Mouse (Mus musculus): Measurements from ENCODE around the gene Klhl33. TPM values are rescaled to one million over a fixed set of nuclear protein-coding genes. Genes with fewer than 3 reads are reported as not detected.

Gene Klhl33
- polyA plus RNA-seq, 1 experiment from 2014 or later, result 0.08 TPM

DNA sequence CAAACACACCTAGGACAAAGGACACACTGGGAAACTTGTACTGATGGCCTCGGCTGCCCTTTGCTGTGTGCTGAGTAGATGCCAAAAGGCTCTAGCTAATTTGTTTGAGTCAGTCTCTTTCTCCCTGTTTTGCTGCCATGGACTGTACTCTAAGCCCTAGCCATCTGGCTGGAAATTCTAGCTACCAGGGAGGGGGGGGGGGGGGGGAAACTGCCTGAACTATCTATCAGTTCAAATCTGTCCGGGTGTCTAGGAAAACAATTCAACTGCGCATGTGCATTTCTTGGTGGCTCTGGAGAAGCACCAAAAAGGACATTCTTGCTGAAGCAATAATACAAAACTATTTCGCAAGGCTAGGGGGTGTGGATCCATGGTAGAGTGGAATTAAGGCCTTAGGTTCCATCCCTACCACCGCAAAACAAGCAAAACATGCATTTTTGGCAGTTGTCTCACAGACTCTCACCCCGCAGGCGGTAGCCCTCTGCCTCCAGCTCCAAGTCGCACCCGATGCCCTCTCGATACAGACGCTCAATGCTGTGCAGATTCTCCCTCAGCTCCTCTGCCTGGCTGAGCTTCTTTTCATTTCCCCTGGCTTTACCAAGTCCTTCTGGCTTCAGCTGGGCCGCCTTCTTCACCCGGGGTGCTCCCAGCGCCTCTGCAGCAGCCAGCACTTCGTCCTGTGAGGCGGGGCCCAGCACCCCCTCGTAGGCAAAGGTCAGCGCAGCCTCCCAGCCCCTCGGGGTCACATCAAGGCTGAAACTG lies 1.1 kb downstream of the Klhl33 start:
- Histone ChIP-seq H3K4me3 (ENCODE audit: low read depth, low read length) (peak overlapping the region; percentile 27), H3K9ac (ENCODE audit: low read length) (peak overlapping the region; percentile 41), H3K36me3 (ENCODE audit: control insufficient read depth, insufficient read depth, low read length) (no peaks in the 10 kb centered on the region), H3K27me3 (ENCODE audit: control insufficient read depth, insufficient read depth, low read length) (peaks cover 11% of the 10 kb centered on the region; the same call in 1 of the 2 replicates), H3K4me1 (ENCODE audit: control insufficient read depth, insufficient read depth, low read length) (peaks cover 3% of the 10 kb centered on the region; the same call in 1 of the 2 replicates), H3K27ac (replicated peaks; ENCODE audit: low read depth, low read length) (no peak overlapping the region), H3K9me3 (ENCODE audit: control insufficient read depth, low read length) (no peaks in the 10 kb centered on the region), H3K4me2 (ENCODE audit: low read depth, severe bottlenecking) (peak overlapping the region; percentile 51)
- WGBS, result 20% methylated on average over 19 of the region's 19 CpGs
- ATAC-seq (ENCODE audit: insufficient number of reproducible peaks, low FRiP score, low TSS enrichment, low read depth) (no peak), DNase-seq (ENCODE audit: low spot score) (peak; percentile 30)

DNA sequence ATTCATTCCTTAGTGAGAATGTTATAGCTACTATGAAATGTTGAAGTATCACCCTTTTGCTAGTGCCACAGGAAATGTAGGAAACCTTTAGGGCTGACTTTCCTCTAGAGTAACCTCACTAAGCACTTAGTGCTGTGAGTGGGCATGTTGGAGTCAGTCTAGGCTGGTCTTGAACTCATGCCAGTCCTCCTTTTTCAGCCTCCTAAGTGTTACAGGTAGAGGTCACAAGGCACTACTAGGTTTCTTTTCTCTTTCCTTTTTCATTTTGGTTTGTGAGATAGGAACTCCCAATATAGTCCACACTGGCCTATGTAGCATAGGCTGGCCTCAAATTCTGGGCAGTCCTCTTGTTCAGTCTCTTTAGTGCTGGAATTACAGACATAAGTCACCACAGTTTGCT lies 1.9 kb downstream of the Klhl33 start:
- Histone ChIP-seq H3K9ac (ENCODE audit: low read length) (no peak overlapping the region), H3K27me3 (ENCODE audit: control insufficient read depth, insufficient read depth, low read length) (peaks cover 11% of the 10 kb centered on the region; the same call in 1 of the 2 replicates), H3K9me3 (ENCODE audit: control insufficient read depth, low read length) (no peaks in the 10 kb centered on the region), H3K36me3 (ENCODE audit: control insufficient read depth, insufficient read depth, low read length) (no peaks in the 10 kb centered on the region), H3K27ac (replicated peaks; ENCODE audit: low read depth, low read length) (no peak overlapping the region), H3K4me2 (ENCODE audit: low read depth, severe bottlenecking) (no peak overlapping the region), H3K4me1 (ENCODE audit: control insufficient read depth, insufficient read depth, low read length) (peaks cover 3% of the 10 kb centered on the region; the same call in 1 of the 2 replicates), H3K4me3 (ENCODE audit: low read depth, low read length) (no peak overlapping the region)
- DNase-seq (ENCODE audit: low spot score) (no peak), ATAC-seq (ENCODE audit: insufficient number of reproducible peaks, low FRiP score, low TSS enrichment, low read depth) (no peak)

DNA sequence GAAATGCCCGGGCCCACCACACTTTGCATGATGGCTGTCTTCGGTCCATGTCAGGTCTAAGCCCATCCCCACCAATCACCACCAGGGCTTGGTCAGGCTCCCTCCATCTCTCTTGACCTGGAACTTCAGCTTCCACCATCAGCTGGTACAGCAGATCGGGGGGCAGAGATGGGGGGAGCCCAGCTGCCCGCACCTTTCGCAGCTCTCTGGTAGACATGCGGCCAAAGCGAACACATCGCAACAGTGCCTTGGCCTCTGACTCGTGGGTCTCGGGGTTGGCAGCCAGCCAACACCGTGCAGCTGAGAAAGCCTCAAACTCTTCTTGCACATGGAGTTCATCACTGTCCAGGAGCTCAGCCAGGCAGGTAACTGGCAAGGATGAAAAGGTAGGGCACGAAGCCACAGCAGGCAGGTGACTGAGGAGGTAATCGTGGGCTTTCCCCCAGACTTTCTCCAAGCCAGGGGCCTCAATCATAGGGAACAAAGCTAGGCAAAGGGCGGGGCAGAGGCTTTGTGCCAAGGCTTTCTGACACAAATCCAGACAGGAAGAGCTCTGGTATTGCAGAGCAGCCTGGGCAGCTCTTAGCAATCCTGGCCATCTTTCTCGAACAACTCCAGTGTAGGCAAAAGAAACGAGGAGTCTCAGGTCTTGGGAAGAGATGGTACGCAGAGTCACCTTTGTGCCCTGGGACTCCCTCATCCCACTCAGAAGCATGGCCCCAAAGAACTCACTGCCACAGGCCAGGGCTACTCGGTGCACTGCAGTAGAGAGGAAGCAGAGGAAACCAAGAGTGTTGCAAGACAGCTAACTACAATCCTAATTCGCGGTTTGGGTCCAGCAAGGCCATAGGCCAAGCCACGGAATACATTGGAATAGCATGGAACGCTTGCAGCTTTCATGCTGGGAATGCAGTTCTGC lies 4.5 kb downstream of the Klhl33 start:
- ATAC-seq (ENCODE audit: insufficient number of reproducible peaks, low FRiP score, low TSS enrichment, low read depth) (no peak), DNase-seq (ENCODE audit: low spot score) (no peak)
- Histone ChIP-seq H3K9me3 (ENCODE audit: control insufficient read depth, low read length) (no peaks in the 10 kb centered on the region), H3K27ac (replicated peaks; ENCODE audit: low read depth, low read length) (no peak overlapping the region), H3K4me1 (ENCODE audit: control insufficient read depth, insufficient read depth, low read length) (peaks cover 3% of the 10 kb centered on the region; the same call in 1 of the 2 replicates), H3K36me3 (ENCODE audit: control insufficient read depth, insufficient read depth, low read length) (no peaks in the 10 kb centered on the region), H3K4me3 (ENCODE audit: low read depth, low read length) (no peak overlapping the region), H3K9ac (ENCODE audit: low read length) (no peak overlapping the region), H3K27me3 (ENCODE audit: control insufficient read depth, insufficient read depth, low read length) (peaks cover 11% of the 10 kb centered on the region; the same call in 1 of the 2 replicates), H3K4me2 (ENCODE audit: low read depth, severe bottlenecking) (no peak overlapping the region)
- WGBS, result 90% methylated on average over 22 of the region's 22 CpGs

DNA sequence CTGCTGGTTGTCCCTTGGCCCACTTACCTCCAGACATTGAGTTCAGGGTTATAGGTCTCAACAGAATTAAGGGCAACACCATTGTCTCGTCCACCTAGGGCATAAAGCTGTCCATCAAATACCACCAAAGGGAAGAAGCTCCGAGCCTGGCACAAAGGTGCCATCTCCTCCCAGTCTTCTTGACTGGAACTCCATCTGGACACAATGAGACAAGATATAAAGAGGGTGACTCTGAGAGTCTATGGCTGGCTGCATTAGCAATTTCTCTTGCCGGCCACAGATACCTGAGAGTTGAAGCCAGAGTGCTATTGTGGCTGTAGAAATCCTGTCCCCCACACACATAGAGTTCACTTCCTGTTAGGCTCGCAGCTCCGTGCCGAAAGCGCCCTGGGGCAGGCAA lies 5.2 kb downstream of the Klhl33 start:
- H3K4me2 ChIP-seq (ENCODE audit: low read depth, severe bottlenecking), result no peak overlapping the region
- H3K4me3 ChIP-seq (ENCODE audit: low read depth, low read length), result no peak overlapping the region
- WGBS, result 89% methylated on average over 7 of the region's 7 CpGs
- ATAC-seq (ENCODE audit: insufficient number of reproducible peaks, low FRiP score, low TSS enrichment, low read depth) (no peak), DNase-seq (ENCODE audit: low spot score) (no peak)
- no peaks in the 10 kb centered on the region for H3K36me3 ChIP-seq (ENCODE audit: control insufficient read depth, insufficient read depth, low read length)
- H3K27me3 ChIP-seq (ENCODE audit: control insufficient read depth, insufficient read depth, low read length), result peaks cover 5% of the 10 kb centered on the region; the same call in 1 of the 2 replicates
- H3K27ac ChIP-seq (replicated peaks; ENCODE audit: low read depth, low read length), result no peak overlapping the region
- H3K9ac ChIP-seq (ENCODE audit: low read length), result no peak overlapping the region
- no peaks in the 10 kb centered on the region for H3K9me3 ChIP-seq (ENCODE audit: control insufficient read depth, low read length)
- H3K4me1 ChIP-seq (ENCODE audit: control insufficient read depth, insufficient read depth, low read length), result peaks cover 3% of the 10 kb centered on the region; the same call in 1 of the 2 replicates

DNA sequence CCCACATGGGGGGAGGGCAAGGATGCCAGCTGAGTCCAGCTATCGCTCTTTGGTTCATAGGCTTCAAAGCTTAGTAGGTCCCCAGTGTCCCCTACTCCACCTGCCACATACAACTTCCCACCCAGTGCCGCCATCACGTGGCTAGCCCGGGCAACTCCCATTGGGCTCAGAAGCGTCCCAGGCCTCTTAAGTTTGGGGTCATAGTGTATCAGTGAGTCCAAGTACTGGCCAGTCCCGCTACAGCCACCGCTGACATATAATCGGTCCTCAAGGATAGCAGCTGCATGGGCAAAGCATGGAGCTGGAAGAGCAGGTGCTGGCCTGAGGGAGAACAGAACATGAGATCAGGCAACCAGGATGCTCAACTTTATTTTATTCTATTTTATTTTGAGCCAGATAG lies 5.7 kb downstream of the Klhl33 start:
- Histone ChIP-seq H3K4me2 (ENCODE audit: low read depth, severe bottlenecking) (no peak overlapping the region), H3K4me3 (ENCODE audit: low read depth, low read length) (no peak overlapping the region), H3K27ac (replicated peaks; ENCODE audit: low read depth, low read length) (no peak overlapping the region), H3K36me3 (ENCODE audit: control insufficient read depth, insufficient read depth, low read length) (no peaks in the 10 kb centered on the region), H3K27me3 (ENCODE audit: control insufficient read depth, insufficient read depth, low read length) (peaks cover 2% of the 10 kb centered on the region; the same call in 1 of the 2 replicates), H3K9me3 (ENCODE audit: control insufficient read depth, low read length) (no peaks in the 10 kb centered on the region), H3K9ac (ENCODE audit: low read length) (no peak overlapping the region), H3K4me1 (ENCODE audit: control insufficient read depth, insufficient read depth, low read length) (peaks cover under 1% of the 10 kb centered on the region; the same call in 1 of the 2 replicates)
- ATAC-seq (ENCODE audit: insufficient number of reproducible peaks, low FRiP score, low TSS enrichment, low read depth) (no peak), DNase-seq (ENCODE audit: low spot score) (no peak)
- 95% methylated on average over 8 of the region's 8 CpGs for WGBS

DNA sequence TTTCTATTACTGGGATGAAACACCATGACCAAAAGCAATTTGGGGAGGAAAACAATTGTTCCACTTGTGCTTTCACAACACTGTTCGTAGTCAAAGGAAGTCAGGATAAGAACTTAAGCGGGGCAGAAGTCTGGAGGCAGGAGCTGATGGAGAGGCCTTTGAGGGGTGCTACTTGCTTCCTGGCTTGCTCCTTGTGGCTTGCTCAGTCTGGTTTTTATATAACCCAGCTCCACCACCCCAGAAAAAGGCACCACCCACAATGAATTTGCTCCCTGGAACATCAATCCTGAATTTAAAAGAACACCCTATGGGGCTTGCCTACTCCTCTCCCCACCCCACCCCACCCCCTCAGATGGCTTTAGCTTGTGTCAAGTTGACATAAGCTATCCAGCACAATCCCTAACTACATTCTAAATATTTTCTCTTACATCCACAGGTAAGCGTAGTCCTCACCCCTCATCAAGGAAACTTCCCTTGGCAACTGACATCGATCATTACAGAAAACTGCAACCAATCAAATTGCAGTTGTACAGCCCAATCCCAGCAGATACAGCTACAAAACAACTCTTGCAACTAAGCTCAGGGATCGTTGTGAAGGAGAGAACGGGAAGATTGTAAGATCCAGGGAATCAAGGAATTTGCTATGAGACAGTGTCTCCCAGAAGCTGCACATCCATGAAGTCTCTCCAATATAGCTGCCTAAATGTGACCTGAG lies 20.9 kb downstream of the Klhl33 start:
- no peak for ATAC-seq (ENCODE audit: insufficient number of reproducible peaks, low FRiP score, low TSS enrichment, low read depth)

DNA sequence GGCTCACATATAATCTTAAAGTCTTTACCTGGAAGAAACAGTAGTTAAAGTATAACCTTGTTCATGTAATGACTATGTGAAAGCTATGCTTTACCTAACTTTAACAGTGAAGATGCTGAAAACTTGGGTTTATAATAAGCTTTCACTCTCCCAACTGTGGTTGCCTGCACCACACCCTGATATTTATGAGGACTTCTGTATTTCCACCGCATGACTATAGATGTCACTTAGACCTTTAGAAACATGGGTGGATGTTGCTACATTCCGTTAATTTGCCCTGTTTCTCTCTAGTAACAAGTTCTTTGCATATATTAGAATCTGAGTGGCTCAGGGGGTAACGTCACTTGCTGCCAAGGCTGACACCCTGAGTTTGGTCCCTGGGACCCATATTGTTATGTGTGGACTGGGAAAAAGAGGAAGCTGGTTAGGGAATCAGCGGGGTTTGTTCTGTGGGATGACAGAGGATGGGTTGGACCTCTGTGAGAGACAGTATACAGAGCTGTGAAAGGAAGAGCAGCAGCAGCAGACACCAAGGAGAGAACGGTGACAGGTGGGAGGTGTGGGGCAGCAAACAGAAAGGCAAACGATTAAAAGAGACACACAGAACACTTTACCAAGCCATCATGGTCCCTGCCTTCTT lies 21.6 kb downstream of the Klhl33 start:
- Histone ChIP-seq H3K27ac (replicated peaks; ENCODE audit: low read depth, low read length) (no peak overlapping the region), H3K9me3 (ENCODE audit: control insufficient read depth, low read length) (no peaks in the 10 kb centered on the region), H3K36me3 (ENCODE audit: control insufficient read depth, insufficient read depth, low read length) (no peaks in the 10 kb centered on the region), H3K27me3 (ENCODE audit: control insufficient read depth, insufficient read depth, low read length) (no peaks in the 10 kb centered on the region), H3K9ac (ENCODE audit: low read length) (no peak overlapping the region), H3K4me2 (ENCODE audit: low read depth, severe bottlenecking) (no peak overlapping the region), H3K4me3 (ENCODE audit: low read depth, low read length) (no peak overlapping the region), H3K4me1 (ENCODE audit: control insufficient read depth, insufficient read depth, low read length) (no peaks in the 10 kb centered on the region)
- 77% methylated on average over 6 of the region's 6 CpGs for whole genome bisulfite sequencing
- ATAC-seq (ENCODE audit: insufficient number of reproducible peaks, low FRiP score, low TSS enrichment, low read depth) (no peak), DNase-seq (ENCODE audit: low spot score) (no peak)

More for the DNA sequence above, 20.9 kb downstream of the Klhl33 start:
- Histone ChIP-seq H3K4me3 (ENCODE audit: low read depth, low read length) (no peak overlapping the region), H3K4me2 (ENCODE audit: low read depth, severe bottlenecking) (no peak overlapping the region), H3K9ac (ENCODE audit: low read length) (no peak overlapping the region), H3K27me3 (ENCODE audit: control insufficient read depth, insufficient read depth, low read length) (no peaks in the 10 kb centered on the region), H3K27ac (replicated peaks; ENCODE audit: low read depth, low read length) (no peak overlapping the region), H3K9me3 (ENCODE audit: control insufficient read depth, low read length) (no peaks in the 10 kb centered on the region), H3K36me3 (ENCODE audit: control insufficient read depth, insufficient read depth, low read length) (no peaks in the 10 kb centered on the region), H3K4me1 (ENCODE audit: control insufficient read depth, insufficient read depth, low read length) (no peaks in the 10 kb centered on the region)
- 87% methylated on average over 6 of the region's 6 CpGs for WGBS
- no peak for DNase-seq (ENCODE audit: low spot score)
